Mouse (Mus musculus) C2C12 (cell line): ENCODE results near the gene Nav3.

ENCODE experiments used
- MAX ChIP-seq: IDR thresholded peaks from one replicate; pipeline ENCODE4 v1.6.1; 2011; ENCODE audit warnings: mild to moderate bottlenecking, control low read depth
- USF1 ChIP-seq: IDR thresholded peaks from one replicate; pipeline ENCODE4 v1.6.1; 2011; ENCODE audit warnings: low read depth, mild to moderate bottlenecking, control low read depth, moderate library complexity

DNA sequence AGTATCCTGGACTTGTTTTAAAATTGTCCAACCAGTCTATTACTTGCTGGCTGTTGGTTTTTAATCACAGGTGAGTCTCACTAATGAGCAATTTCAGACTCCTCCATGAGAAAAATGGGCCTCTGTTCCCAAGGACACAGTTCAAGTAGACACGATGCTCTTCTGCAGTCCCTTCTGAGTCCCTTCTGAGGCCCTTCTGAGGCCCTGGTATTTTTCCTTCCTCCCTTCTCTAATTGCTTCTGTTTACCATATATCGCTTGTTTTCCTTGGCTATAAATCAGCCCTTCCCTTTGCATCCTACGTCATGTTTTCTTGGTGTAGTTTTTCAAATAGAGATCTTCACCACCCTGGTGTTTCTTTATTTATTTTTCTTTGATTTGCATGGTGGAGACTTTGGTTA lies 433.9 kb downstream of the Nav3 start:
- TF ChIP-seq MAX (no peak), USF1 (no peak)
